Mouse (Mus musculus) kidney, embryonic 14.5 days (tissue): ENCODE measurements around the gene Filip1l. TPM values are rescaled to one million over a fixed set of nuclear protein-coding genes. Genes with fewer than 3 reads are reported as not detected.
A peak's percentile ranks its signal among the peaks of the same experiment; 100 is the strongest.

ENCODE experiments used
- ATAC-seq: fragments of 200-750 bp; cut with Nextera tagmentation; 2 replicates; pipeline ENCODE4 v1.8.0; 2017; ENCODE audit warnings: moderate number of reproducible peaks, mild to moderate bottlenecking, moderate TSS enrichment, moderate library complexity; ENCODE audit not compliant: low FRiP score, low TSS enrichment
- H3K27ac ChIP-seq: fragments of 300-500 bp; sonication (generic); 2 replicates; pipeline ENCODE4 v1.5.1; 2014; ENCODE audit warnings: low read depth, mild to moderate bottlenecking, low read length, moderate library complexity, mixed read lengths
- H3K27me3 ChIP-seq: fragments of 300-500 bp; sonication (generic); 2 replicates; pipeline ENCODE4 v1.6.1; 2014; ENCODE audit warnings: mild to moderate bottlenecking, low read length; ENCODE audit not compliant: control insufficient read depth, insufficient read depth
- H3K36me3 ChIP-seq: fragments of 300-500 bp; sonication (generic); 2 replicates; pipeline ENCODE4 v1.6.1; 2014; ENCODE audit warnings: low read length, mixed read lengths; ENCODE audit not compliant: control insufficient read depth, insufficient read depth
- H3K4me1 ChIP-seq: fragments of 300-500 bp; sonication (generic); 2 replicates; pipeline ENCODE4 v1.6.1; 2014; ENCODE audit warnings: low read length, mixed read lengths; ENCODE audit not compliant: control insufficient read depth, insufficient read depth
- H3K4me2 ChIP-seq: fragments of 300-500 bp; sonication (generic); replicated peaks from 2 replicates; pipeline ENCODE4 v1.6.1; 2014; ENCODE audit warnings: low read depth, mild to moderate bottlenecking, low read length
- H3K4me3 ChIP-seq: fragments of 300-500 bp; sonication (generic); 2 replicates; pipeline ENCODE4 v1.5.1; 2014; ENCODE audit warnings: mild to moderate bottlenecking, low read length
- H3K9ac ChIP-seq: fragments of 300-500 bp; sonication (generic); 2 replicates; pipeline ENCODE4 v1.6.1; 2014; ENCODE audit warnings: low read depth, mild to moderate bottlenecking, low read length, moderate library complexity
- H3K9me3 ChIP-seq: fragments of 300-500 bp; sonication (generic); 2 replicates; pipeline ENCODE4 v1.6.1; 2016; ENCODE audit warnings: low read length; ENCODE audit not compliant: control insufficient read depth
- WGBS: fragments of 180-500 bp; shearing (Covaris S2); extraction: QIAGEN DNeasy Blood & Tissue Kit; methylation state at CpG from one replicate; pipeline ENCODE4 v1.1.7; 2014; 5-methylcytosine and 5-hydroxymethylcytosine counted together
- polyA plus RNA-seq: library from polyadenylated mRNA; unstranded; fragments of >200 nt; fragmentation: Nextera tagmentation; extraction: Ambion mirVana; gene quantifications from 2 replicates; pipeline ENCODE4 v1.2.1, GENCODE M21; 2014

The Filip1l gene
- polyA plus RNA-seq, result 16.3 and 21.1 TPM in 2 replicates

DNA sequence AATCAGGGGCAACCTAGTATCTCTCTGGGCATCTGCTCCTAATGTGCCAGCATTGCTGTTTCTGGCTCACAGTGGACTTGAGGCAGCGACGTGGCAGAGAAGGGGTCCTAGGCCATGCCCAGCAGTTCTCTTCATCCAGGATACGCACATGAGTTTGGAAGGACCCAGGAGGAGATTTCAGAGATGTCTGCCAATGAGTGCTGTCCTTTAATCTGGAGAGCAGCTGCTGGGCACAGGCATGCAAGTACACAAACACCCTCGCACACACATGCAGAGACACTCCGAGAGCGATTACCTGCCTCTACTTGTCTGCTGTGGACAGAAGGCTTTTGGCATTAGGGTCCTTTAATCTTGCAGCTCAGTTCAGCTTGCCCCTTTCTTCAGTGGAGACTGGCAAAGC lies at the start of gene Filip1l:
TSS of gene Filip1l (plus strand) at position 343 of the 400 bp plus-strand sequence.
- no peak within 1 kb of the TSS for H3K4me3 ChIP-seq
- H3K4me2 ChIP-seq, result no peak within 1 kb of the TSS
- H3K9ac ChIP-seq, result no peak within 1 kb of the TSS
- H3K27me3 ChIP-seq, result no peaks in the 10 kb centered on the region
- 87% methylated on average over 6 of the region's 6 CpGs for WGBS
- no peaks in the 10 kb centered on the region for H3K9me3 ChIP-seq
- no peaks in the 10 kb centered on the region for H3K4me1 ChIP-seq
- ATAC-seq, result no peak
- no peak within 1 kb of the TSS for H3K27ac ChIP-seq
- no peaks in the 10 kb centered on the region for H3K36me3 ChIP-seq

DNA sequence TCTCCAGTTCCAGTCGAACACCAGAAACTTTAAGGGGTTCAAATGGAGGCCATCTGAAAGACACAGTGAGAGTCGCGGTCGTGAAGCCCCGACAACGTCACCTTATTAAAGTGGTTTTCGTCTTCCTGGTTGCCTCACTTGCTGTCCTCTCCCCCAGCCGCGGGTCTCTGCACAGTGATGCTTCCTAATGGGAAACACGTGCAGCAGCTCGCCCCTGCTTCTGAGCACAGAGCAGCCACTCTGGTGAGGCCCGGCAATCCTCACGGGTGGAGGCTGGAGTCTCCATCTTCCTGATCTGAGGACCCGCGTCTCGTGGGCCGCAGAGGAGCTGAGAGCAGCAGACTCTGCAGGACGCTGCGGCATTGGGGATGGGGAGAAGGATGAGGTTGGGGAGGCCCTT lies 49.2 kb upstream of the Filip1l start:
- no peak overlapping the region for H3K4me2 ChIP-seq
- H3K4me3 ChIP-seq, result no peak overlapping the region
- no peak overlapping the region for H3K27ac ChIP-seq
- no peaks in the 10 kb centered on the region for H3K36me3 ChIP-seq
- 75% methylated on average over 19 of the region's 19 CpGs for WGBS
- no peak for ATAC-seq
- no peaks in the 10 kb centered on the region for H3K27me3 ChIP-seq
- H3K9me3 ChIP-seq, result no peaks in the 10 kb centered on the region
- no peak overlapping the region for H3K9ac ChIP-seq
- H3K4me1 ChIP-seq, result no peaks in the 10 kb centered on the region

DNA sequence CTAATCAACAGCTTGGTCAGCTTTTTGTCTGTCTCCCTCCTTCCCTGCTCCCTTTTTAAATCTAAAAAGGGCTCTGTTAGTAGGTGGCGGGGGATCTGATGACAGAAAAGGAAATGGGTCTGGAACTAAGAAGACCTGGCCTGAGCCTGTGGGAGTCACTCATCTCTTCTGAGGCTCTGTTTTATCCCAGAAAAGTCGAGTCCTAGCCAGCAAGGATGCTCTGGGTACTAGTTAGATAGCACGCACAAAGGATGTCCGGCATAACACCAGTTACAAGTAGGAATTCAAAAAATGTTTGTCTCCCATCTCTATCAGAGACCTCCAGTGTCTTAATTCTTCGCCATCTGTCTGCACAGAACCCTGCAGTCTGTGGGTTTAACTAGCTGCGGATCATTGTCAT lies 47.4 kb upstream of the Filip1l start:
- WGBS, result 85% methylated on average over 6 of the region's 6 CpGs
- ATAC-seq, result no peak
- no peak overlapping the region for H3K4me2 ChIP-seq
- no peaks in the 10 kb centered on the region for H3K36me3 ChIP-seq
- no peaks in the 10 kb centered on the region for H3K9me3 ChIP-seq
- H3K4me3 ChIP-seq, result no peak overlapping the region
- H3K27me3 ChIP-seq, result no peaks in the 10 kb centered on the region
- no peak overlapping the region for H3K9ac ChIP-seq
- H3K27ac ChIP-seq, result no peak overlapping the region
- no peaks in the 10 kb centered on the region for H3K4me1 ChIP-seq

DNA sequence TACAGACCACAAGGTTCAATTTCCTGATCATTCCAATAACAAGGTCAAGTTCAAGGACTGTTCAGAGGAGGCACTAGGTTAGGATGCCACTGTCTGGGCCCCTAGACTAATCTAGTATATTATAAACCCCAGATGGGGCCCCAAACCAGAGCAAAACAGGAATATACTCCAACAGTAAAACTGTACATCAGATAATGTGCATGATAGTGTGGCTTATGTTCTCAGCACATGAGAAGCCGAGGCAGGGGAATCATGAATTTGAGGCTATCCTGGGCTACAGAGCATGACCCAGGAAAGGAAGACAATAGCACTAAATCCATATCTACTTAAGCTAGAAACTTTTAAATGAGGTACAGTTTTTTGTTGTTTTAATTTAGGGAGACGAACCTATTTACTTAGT lies 40.8 kb upstream of the Filip1l start:
- Histone ChIP-seq H3K36me3 (no peaks in the 10 kb centered on the region), H3K4me3 (no peak overlapping the region), H3K4me2 (no peak overlapping the region), H3K27ac (no peak overlapping the region), H3K9me3 (no peaks in the 10 kb centered on the region), H3K9ac (no peak overlapping the region), H3K27me3 (no peaks in the 10 kb centered on the region), H3K4me1 (no peaks in the 10 kb centered on the region)
- WGBS, result 87% methylated on average over 2 of the region's 2 CpGs
- no peak for ATAC-seq

DNA sequence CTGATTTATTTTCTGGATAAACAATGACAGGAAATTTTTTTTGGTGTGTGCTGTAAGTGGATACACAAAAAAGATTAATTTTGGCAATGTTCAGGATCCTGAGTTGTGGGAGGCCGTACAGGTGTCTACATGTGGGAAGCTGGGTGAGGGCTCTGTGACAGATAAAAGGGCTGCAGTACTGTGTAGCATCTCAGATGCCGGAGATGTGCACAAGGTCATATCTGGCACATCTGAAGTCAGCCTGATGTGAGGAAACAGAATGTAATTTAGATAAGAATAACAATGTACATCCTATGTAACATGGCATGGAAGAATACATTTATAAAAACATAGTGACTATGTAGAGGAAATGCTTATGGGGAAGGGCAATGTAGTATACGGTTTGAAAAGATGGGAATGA lies 39.4 kb upstream of the Filip1l start:
- H3K4me2 ChIP-seq, result no peak overlapping the region
- peaks cover 9% of the 10 kb centered on the region for H3K4me1 ChIP-seq
- H3K27ac ChIP-seq, result no peak overlapping the region
- H3K9me3 ChIP-seq, result no peaks in the 10 kb centered on the region
- H3K9ac ChIP-seq, result no peak overlapping the region
- no peak for ATAC-seq
- WGBS, result 81% methylated on average over 3 of the region's 3 CpGs
- no peaks in the 10 kb centered on the region for H3K36me3 ChIP-seq
- no peaks in the 10 kb centered on the region for H3K27me3 ChIP-seq
- no peak overlapping the region for H3K4me3 ChIP-seq

DNA sequence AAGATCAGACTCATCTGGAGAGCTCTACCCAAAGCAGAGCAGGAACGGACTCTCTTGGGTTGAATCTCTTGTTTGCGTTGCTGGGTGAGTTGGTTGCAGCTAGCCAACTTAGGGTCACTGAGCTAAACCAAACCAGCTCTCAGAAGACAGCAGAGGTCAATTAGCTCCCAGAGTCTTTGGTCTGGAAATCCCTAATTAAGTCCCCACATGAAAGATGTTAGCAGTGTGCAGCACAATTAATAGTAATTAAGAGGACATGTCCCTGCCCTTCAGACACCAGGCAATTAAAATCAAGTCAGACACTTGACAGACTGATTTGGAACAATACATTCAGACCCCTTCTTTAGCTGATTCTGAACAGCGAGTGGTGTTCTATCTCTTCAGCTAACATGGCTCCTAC lies 38.7 kb upstream of the Filip1l start:
- H3K4me1 ChIP-seq, result peaks cover 9% of the 10 kb centered on the region
- ATAC-seq, result no peak
- WGBS, result 87% methylated on average over 3 of the region's 3 CpGs

DNA sequence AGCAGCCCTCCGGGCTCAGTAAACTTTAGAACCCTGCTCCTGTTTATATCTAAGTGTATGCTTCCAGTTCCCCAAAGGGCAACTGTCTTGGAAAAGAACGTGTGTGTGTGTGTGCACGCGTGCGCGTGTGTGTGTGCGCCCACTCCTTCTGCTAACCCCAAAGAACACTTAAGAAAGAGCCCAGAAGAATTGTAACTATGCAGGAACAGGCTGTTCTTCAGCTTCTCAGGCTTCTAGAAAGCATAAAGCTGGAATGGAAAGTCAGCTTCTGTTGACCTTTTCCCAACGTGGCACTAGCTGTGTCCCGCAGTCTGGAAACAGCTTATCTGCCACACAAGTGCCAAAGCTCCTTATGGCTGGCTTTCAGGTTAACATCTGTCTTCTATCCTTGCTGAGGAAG lies 37.9 kb upstream of the Filip1l start:
- no peak overlapping the region for H3K4me2 ChIP-seq
- no peak overlapping the region for H3K27ac ChIP-seq
- WGBS, result 91% methylated on average over 9 of the region's 9 CpGs
- H3K9ac ChIP-seq, result no peak overlapping the region
- no peak for ATAC-seq
- H3K9me3 ChIP-seq, result no peaks in the 10 kb centered on the region; the same call in 1 of the 2 replicates
- H3K4me1 ChIP-seq, result peaks cover 9% of the 10 kb centered on the region
- no peaks in the 10 kb centered on the region for H3K27me3 ChIP-seq
- no peak overlapping the region for H3K4me3 ChIP-seq
- no peaks in the 10 kb centered on the region for H3K36me3 ChIP-seq

More for the DNA sequence above, 38.7 kb upstream of the Filip1l start:
- Histone ChIP-seq H3K9me3 (no peaks in the 10 kb centered on the region), H3K9ac (no peak overlapping the region), H3K4me3 (no peak overlapping the region), H3K36me3 (no peaks in the 10 kb centered on the region), H3K4me2 (no peak overlapping the region), H3K27me3 (no peaks in the 10 kb centered on the region), H3K27ac (no peak overlapping the region)

DNA sequence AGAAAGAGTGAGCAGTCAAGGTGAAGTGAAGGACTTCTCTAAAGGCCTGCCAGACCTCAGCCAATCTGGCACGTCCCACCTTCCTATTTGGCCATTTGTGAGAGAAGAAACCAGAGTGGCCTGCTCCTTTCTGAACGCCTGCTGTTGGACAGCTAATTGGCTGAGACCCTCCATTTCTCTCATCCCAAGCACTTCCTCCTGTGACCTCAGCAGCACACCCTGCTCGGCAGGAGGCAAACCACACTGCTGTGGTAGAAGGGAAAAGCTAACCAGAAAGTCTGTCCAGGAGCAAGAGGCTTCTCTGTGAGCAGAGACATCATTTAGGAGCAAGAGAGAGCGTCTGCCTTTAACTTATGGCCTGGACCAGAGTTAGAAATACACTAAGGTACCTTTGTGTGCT lies 35.8 kb upstream of the Filip1l start:
- H3K27me3 ChIP-seq, result no peaks in the 10 kb centered on the region
- no peak overlapping the region for H3K4me2 ChIP-seq
- no peaks in the 10 kb centered on the region; the same call in 1 of the 2 replicates for H3K9me3 ChIP-seq
- WGBS, result 72% methylated on average over 4 of the region's 4 CpGs
- H3K4me1 ChIP-seq, result peaks cover 9% of the 10 kb centered on the region
- no peak overlapping the region for H3K4me3 ChIP-seq
- no peaks in the 10 kb centered on the region for H3K36me3 ChIP-seq
- ATAC-seq, result no peak
- no peak overlapping the region for H3K9ac ChIP-seq
- H3K27ac ChIP-seq, result no peak overlapping the region

DNA sequence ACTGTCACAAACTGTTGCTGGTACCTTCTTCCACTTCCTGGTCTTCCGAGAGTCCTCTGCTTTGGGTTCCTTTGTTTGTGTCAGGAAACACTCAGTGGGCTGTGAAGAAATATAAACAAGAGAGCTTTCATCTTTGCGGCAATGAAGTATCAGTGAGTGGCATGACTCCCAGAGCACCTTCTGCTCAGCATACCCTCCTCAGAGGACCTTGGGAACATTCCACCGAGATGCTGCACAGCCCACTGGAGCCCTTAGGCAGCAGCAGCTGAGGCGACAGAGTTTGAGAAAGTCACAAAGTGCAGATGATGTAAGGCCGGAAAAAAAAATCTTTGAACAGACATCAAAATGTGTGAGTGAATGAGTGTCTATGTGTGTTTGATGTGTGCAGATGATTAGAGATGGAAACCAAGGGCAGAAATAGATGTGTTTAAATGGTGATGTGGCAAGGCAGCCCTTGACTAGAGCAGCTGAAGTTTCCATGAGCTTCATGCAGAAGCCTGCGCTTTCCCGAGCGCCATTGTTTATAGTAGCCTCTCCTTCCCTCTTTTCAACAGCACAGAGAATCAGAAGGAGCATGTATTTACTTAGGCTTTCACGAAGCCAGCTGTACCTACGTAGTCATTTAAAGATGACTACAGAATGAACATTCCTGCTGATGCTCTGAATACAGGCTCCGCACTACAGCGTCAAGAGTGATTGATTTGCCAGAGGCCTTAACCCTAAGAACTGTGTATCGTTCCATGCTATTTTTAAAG lies 34.8 kb upstream of the Filip1l start:
- ATAC-seq, result no peak
- H3K27me3 ChIP-seq, result no peaks in the 10 kb centered on the region
- WGBS, result 47% methylated on average over 13 of the region's 13 CpGs
- no peak overlapping the region for H3K4me3 ChIP-seq
- H3K9ac ChIP-seq, result no peak overlapping the region
- peaks cover 9% of the 10 kb centered on the region for H3K4me1 ChIP-seq
- peak overlapping the region; percentile 55; the same call in 1 of the 2 replicates for H3K27ac ChIP-seq
- H3K36me3 ChIP-seq, result no peaks in the 10 kb centered on the region
- no peak overlapping the region for H3K4me2 ChIP-seq
- H3K9me3 ChIP-seq, result no peaks in the 10 kb centered on the region; the same call in 1 of the 2 replicates
